Mouse (Mus musculus): ENCODE measurements around the gene Ano2. TPM values are rescaled to one million over a fixed set of nuclear protein-coding genes. Genes with fewer than 3 reads are reported as not detected.

The Ano2 gene
- polyA plus RNA-seq, 1 experiment from 2014 or later, result 0.03 TPM

- Histone ChIP-seq H3K9me3 (replicated peaks) (no peaks in the 10 kb centered on the region), H3K36me3 (replicated peaks) (no peaks in the 10 kb centered on the region), H3K9ac (no peak overlapping the region), H3K27me3 (no peaks in the 10 kb centered on the region), H3K4me3 (replicated peaks) (no peak overlapping the region), H3K27ac (replicated peaks) (no peak overlapping the region), H3K4me1 (replicated peaks) (no peaks in the 10 kb centered on the region), H3K4me2 (no peak overlapping the region)
- ATAC-seq (ENCODE audit: insufficient read depth), result no peak
- WGBS (ENCODE audit: insufficient replicate concordance), result 45% methylated on average over 3 of the region's 3 CpGs
These were observed 367.5 kb downstream of the Ano2 start for GRCm38 (mm10) chr6:126057706-126058105.

GRCm38 (mm10) chr6:126080531-126080930, 390.3 kb downstream of the Ano2 start:
- H3K9me3 ChIP-seq (replicated peaks), result no peaks in the 10 kb centered on the region
- no peak overlapping the region for H3K27ac ChIP-seq (replicated peaks)
- no peaks in the 10 kb centered on the region for H3K36me3 ChIP-seq (replicated peaks)
- no peak overlapping the region for H3K4me3 ChIP-seq (replicated peaks)
- ATAC-seq (ENCODE audit: insufficient read depth), result no peak
- H3K27me3 ChIP-seq, result no peaks in the 10 kb centered on the region
- 54% methylated on average over 3 of the region's 3 CpGs for WGBS (ENCODE audit: insufficient replicate concordance)
- no peak overlapping the region for H3K4me2 ChIP-seq
- H3K4me1 ChIP-seq (replicated peaks), result no peaks in the 10 kb centered on the region
- H3K9ac ChIP-seq, result no peak overlapping the region

- Histone ChIP-seq H3K27ac (replicated peaks) (no peak overlapping the region), H3K9ac (no peak overlapping the region), H3K27me3 (no peaks in the 10 kb centered on the region), H3K36me3 (replicated peaks) (no peaks in the 10 kb centered on the region), H3K4me1 (replicated peaks) (no peaks in the 10 kb centered on the region), H3K9me3 (replicated peaks) (no peaks in the 10 kb centered on the region), H3K4me2 (no peak overlapping the region), H3K4me3 (replicated peaks) (no peak overlapping the region)
- no peak for ATAC-seq (ENCODE audit: insufficient read depth)
- 49% methylated on average over 3 of the region's 3 CpGs for WGBS (ENCODE audit: insufficient replicate concordance)
These were observed 396.2 kb downstream of the Ano2 start for GRCm38 (mm10) chr6:126086321-126086950.

DNA sequence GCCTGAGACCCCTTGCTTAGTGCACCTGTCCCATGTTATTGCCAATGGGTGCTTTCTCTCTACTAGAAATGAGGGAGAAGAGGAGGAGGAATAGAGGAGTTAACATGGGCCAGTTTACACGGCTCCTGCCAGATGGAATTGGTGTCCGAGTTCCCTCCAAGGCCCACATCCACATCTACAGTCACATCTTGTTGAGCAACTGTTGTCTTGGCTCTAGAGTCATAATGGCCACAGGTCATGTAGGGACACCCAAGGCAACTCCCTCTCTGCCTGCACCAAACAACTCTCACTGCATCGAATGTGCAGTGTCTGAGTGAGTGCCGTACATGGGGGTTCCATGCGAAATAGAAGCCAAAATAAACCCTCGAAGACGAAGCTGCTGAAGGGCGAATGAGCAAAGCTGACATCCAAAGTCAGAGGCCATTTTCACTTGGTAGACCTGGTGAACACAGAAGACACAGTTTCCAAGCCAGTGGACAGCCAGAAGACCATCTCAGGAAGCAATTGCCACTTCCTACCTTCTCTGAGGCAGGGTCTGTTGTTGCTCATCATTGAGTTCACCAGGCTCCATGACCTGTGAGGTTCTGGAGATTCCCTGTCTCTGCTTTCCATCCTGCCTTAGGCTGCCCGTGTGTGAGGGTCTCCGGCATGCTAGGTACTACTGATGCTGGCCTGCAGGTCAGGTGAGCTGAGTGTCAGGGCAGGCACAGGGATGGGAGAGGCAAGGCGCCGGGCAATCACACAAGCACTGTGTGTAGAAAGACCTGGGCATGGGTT, 398.5 kb downstream of the Ano2 start:
- H3K9ac ChIP-seq, result no peak overlapping the region
- H3K4me3 ChIP-seq (replicated peaks), result no peak overlapping the region
- no peak overlapping the region for H3K4me2 ChIP-seq
- no peaks in the 10 kb centered on the region for H3K27me3 ChIP-seq
- no peaks in the 10 kb centered on the region for H3K4me1 ChIP-seq (replicated peaks)
- 74% methylated on average over 12 of the region's 12 CpGs for WGBS (ENCODE audit: insufficient replicate concordance)
- H3K27ac ChIP-seq (replicated peaks), result no peak overlapping the region
- ATAC-seq (ENCODE audit: insufficient read depth), result no peak
- H3K36me3 ChIP-seq (replicated peaks), result no peaks in the 10 kb centered on the region
- no peaks in the 10 kb centered on the region for H3K9me3 ChIP-seq (replicated peaks)

Other genes with a start within 250 kb of the Ano2 start
- gene Cd9, start 195.6 kb upstream of the Ano2 start, polyA plus RNA-seq (2015; fragmentation: Nextera tagmentation; extraction: Ambion mirVana), result 121 and 141 TPM in 2 replicates
- gene Vwf, start 143.6 kb upstream of the Ano2 start, polyA plus RNA-seq (2015; fragmentation: Nextera tagmentation; extraction: Ambion mirVana), result 8.5 and 11.9 TPM in 2 replicates